Mouse (Mus musculus): ENCODE data around the gene Vmp1. TPM values are rescaled to one million over a fixed set of nuclear protein-coding genes. Genes with fewer than 3 reads are reported as not detected.

Vmp1 gene
- polyA plus RNA-seq, 1 experiment from 2014 or later = 387 TPM

DNA sequence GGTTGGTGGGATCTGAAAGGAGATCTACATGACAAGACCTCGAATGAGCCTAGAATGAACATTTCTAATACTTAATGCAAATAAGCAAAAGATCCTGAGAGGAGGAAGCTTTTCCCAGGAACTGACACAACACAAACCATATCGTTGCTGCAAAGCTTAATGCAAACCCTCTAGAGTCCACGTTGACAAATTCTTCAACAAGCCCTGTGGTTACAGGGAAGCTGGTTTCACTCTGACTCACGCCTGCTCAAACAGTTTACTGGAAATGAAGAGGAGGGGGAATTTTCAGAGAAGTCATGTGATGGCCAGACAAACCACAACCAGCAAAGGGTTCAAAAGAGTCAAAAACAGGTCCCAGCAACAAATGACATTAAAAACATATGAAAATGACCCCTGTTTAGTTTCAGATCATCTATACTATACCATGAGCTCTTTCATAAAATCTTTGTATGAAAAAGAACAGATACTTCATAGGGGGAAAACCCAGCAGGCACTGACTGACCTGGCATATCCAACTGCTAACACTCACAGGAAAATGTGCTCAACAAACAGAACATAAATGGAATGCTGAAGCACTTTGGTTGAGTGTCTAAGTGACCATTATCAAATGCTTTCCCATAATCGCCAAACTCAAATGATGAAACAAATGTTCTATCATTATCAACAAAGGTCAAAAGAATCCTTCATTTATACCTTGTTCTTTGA lies 59.2 kb downstream of the Vmp1 start:
- no peak overlapping the region for H3K9ac ChIP-seq (ENCODE audit: low read depth, low read length)
- no peaks in the 10 kb centered on the region for H3K4me1 ChIP-seq (replicated peaks; ENCODE audit: control insufficient read depth, insufficient read depth, low read length)
- H3K36me3 ChIP-seq (ENCODE audit: control insufficient read depth, insufficient read depth) = no peaks in the 10 kb centered on the region
- no peak overlapping the region for H3K4me2 ChIP-seq (replicated peaks; ENCODE audit: low read depth)
- ATAC-seq = no peak
- 51% methylated on average over 5 of the region's 5 CpGs for WGBS
- H3K27me3 ChIP-seq (replicated peaks; ENCODE audit: control insufficient read depth, insufficient read depth, low read length) = no peaks in the 10 kb centered on the region
- no peak for TF ChIP-seq CTCF (IDR thresholded peaks at IDR 0.05; ENCODE audit: low read depth)
- no peak overlapping the region for H3K4me3 ChIP-seq (ENCODE audit: low read depth, low read length)
- no peaks in the 10 kb centered on the region for H3K9me3 ChIP-seq (ENCODE audit: control insufficient read depth)
- H3K27ac ChIP-seq (ENCODE audit: low read depth, low read length) = peak overlapping the region; percentile 9

DNA sequence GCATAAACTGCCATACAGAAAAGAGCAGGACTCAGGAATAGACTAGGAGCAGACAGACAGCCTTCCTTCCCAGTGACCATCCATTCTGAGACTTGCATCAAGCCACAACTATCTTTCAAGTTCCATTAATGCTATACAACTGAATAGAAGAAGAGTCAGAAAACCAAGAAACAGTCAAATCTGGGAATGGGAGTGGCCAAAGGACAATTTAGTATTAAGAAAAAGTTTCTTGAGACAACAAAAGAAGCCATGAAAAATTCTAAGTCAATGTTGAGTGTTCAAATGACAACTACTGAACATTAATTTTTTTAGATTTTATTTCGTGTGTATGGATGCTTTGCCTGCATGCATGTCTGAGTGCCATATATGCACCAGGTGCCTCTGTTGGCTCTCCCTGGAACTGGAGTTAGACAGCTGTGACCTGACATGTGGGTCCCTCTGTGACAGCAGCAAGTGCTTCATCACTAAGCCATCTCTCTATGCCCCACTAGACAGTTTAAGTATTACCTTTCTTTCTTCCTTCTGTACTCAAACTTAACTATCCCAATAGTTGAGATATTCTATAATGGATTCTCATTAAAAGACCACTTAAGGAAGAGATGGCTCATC lies 60.1 kb downstream of the Vmp1 start:
- Histone ChIP-seq H3K4me3 (ENCODE audit: low read depth, low read length) (no peak overlapping the region), H3K4me1 (replicated peaks; ENCODE audit: control insufficient read depth, insufficient read depth, low read length) (no peaks in the 10 kb centered on the region), H3K9me3 (ENCODE audit: control insufficient read depth) (no peaks in the 10 kb centered on the region), H3K9ac (ENCODE audit: low read depth, low read length) (no peak overlapping the region), H3K36me3 (ENCODE audit: control insufficient read depth, insufficient read depth) (no peaks in the 10 kb centered on the region), H3K4me2 (replicated peaks; ENCODE audit: low read depth) (no peak overlapping the region), H3K27me3 (replicated peaks; ENCODE audit: control insufficient read depth, insufficient read depth, low read length) (no peaks in the 10 kb centered on the region), H3K27ac (ENCODE audit: low read depth, low read length) (peak overlapping the region; percentile 9)
- ATAC-seq = no peak
- no peak for TF ChIP-seq CTCF (IDR thresholded peaks at IDR 0.05; ENCODE audit: low read depth)
- 93% methylated on average over 1 of the region's 1 CpGs for WGBS

- no peaks in the 10 kb centered on the region for H3K27me3 ChIP-seq (replicated peaks; ENCODE audit: control insufficient read depth, insufficient read depth, low read length)
- 88% methylated on average over 1 of the region's 1 CpGs for WGBS
- ATAC-seq = no peak
These were observed 61.3 kb downstream of the Vmp1 start for GRCm38 (mm10) chr11:86622191-86622912.

GRCm38 (mm10) chr11:86621139-86621538 lies 62.5 kb downstream of the Vmp1 start:
- no peak for ATAC-seq
- no peak overlapping the region for H3K4me2 ChIP-seq (replicated peaks; ENCODE audit: low read depth)
- peaks cover under 1% of the 10 kb centered on the region; the same call in 1 of the 2 replicates for H3K36me3 ChIP-seq (ENCODE audit: control insufficient read depth, insufficient read depth)
- no peaks in the 10 kb centered on the region for H3K4me1 ChIP-seq (replicated peaks; ENCODE audit: control insufficient read depth, insufficient read depth, low read length)
- H3K9ac ChIP-seq (ENCODE audit: low read depth, low read length) = no peak overlapping the region
- no peak for TF ChIP-seq CTCF (IDR thresholded peaks at IDR 0.05; ENCODE audit: low read depth)
- no peak overlapping the region for H3K4me3 ChIP-seq (ENCODE audit: low read depth, low read length)
- H3K27me3 ChIP-seq (replicated peaks; ENCODE audit: control insufficient read depth, insufficient read depth, low read length) = no peaks in the 10 kb centered on the region
- 90% methylated on average over 13 of the region's 13 CpGs for WGBS
- no peak overlapping the region for H3K27ac ChIP-seq (ENCODE audit: low read depth, low read length)
- H3K9me3 ChIP-seq (ENCODE audit: control insufficient read depth) = no peaks in the 10 kb centered on the region

More at GRCm38 (mm10) chr11:86622191-86622912, 61.3 kb downstream of the Vmp1 start:
- no peaks in the 10 kb centered on the region for H3K4me1 ChIP-seq (replicated peaks; ENCODE audit: control insufficient read depth, insufficient read depth, low read length)
- H3K9me3 ChIP-seq (ENCODE audit: control insufficient read depth) = no peaks in the 10 kb centered on the region
- TF ChIP-seq CTCF (IDR thresholded peaks at IDR 0.05; ENCODE audit: low read depth) = no peak
- H3K36me3 ChIP-seq (ENCODE audit: control insufficient read depth, insufficient read depth) = no peaks in the 10 kb centered on the region
- no peak overlapping the region for H3K9ac ChIP-seq (ENCODE audit: low read depth, low read length)
- H3K4me3 ChIP-seq (ENCODE audit: low read depth, low read length) = no peak overlapping the region
- no peak overlapping the region for H3K27ac ChIP-seq (ENCODE audit: low read depth, low read length)
- no peak overlapping the region for H3K4me2 ChIP-seq (replicated peaks; ENCODE audit: low read depth)

GRCm38 (mm10) chr11:86618548-86619335 lies 64.9 kb downstream of the Vmp1 start:
- no peak overlapping the region for H3K4me3 ChIP-seq (ENCODE audit: low read depth, low read length)
- ATAC-seq = no peak
- no peaks in the 10 kb centered on the region for H3K4me1 ChIP-seq (replicated peaks; ENCODE audit: control insufficient read depth, insufficient read depth, low read length)
- no peaks in the 10 kb centered on the region for H3K9me3 ChIP-seq (ENCODE audit: control insufficient read depth)
- peak overlapping the region; percentile 31; the same call in 1 of the 2 replicates for H3K27ac ChIP-seq (ENCODE audit: low read depth, low read length)
- 86% methylated on average over 2 of the region's 2 CpGs for whole genome bisulfite sequencing
- H3K27me3 ChIP-seq (replicated peaks; ENCODE audit: control insufficient read depth, insufficient read depth, low read length) = no peaks in the 10 kb centered on the region
- TF ChIP-seq CTCF (IDR thresholded peaks at IDR 0.05; ENCODE audit: low read depth) = no peak
- H3K36me3 ChIP-seq (ENCODE audit: control insufficient read depth, insufficient read depth) = peaks cover 5% of the 10 kb centered on the region; the same call in 1 of the 2 replicates
- H3K4me2 ChIP-seq (replicated peaks; ENCODE audit: low read depth) = no peak overlapping the region
- H3K9ac ChIP-seq (ENCODE audit: low read depth, low read length) = no peak overlapping the region
